Mouse (Mus musculus): ENCODE data around the gene Cradd.

DNA sequence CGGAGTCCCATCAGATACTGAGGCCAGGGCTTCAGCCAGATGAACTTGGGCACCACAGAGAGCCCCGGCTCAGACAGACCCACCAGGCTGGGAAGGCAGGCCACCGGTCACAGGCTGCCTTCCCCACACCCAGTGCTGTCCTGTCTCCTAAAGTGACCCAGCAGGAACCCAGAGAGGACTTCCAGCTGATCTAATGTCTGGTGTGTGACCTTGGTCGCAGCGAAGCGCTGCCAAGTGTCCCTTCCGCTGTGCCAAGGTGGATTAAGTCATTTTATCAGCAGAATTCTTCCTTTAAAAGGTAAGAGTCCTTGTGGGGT is 5.6 kb downstream of the Cradd start:
- no peak for TF ChIP-seq CTCF (IDR thresholded peaks at IDR 0.05; ENCODE audit: low read depth)
- TF ChIP-seq EP300 (IDR thresholded peaks at IDR 0.05; ENCODE audit: low read depth) = no peak
